Mouse (Mus musculus): ENCODE results near the gene Mfsd12.

The Mfsd12 gene

DNA sequence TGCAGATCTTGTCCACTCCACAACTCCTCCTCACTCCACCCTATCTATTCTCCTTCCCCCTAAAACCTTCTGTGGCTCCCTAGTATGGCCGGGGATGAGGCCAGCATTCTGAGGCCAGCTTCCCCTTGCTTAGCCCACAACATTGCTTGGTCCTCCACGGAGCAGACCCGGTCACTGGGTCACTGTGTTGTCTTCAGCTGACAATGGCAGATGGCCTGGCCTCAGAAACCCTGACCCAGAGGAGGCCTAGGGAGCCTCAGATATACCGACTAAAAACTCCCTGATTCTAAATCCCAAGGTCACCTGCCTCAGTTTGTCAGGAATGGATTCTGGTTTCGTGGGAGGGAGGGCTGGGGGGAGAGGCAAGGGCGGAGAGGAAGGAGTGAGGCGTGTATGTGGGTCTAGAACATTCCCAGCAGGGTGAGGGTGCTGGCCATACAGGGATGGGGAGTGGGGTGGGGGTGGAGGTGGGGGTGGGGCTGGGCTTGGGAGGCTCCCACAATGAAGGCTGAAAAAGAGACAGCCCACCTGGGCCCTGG is 45.0 kb downstream of the Mfsd12 start:
- no peak for DNase-seq (ENCODE audit: low spot score in 2 of 2)

DNA sequence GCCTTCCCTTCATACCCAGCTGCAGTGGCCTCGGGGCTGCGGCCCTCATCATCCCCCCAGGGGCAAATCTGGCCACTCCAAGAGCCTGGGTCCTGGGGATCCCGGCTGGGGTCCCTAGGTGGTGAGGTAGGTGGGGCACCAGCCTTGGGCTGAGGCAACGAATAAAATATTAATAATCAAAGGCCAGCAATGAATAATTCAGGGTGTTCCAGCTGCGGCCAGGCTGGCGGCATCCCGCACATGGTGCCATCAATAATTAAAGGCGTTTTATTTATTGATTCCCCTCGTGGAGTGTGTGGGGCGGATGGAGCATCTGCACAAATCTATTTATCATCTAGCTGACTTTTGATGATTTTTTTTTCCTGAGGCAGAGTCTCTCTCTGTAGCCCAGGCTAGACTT is 46.2 kb downstream of the Mfsd12 start:
- no peak for DNase-seq (ENCODE audit: low spot score in 2 of 2)

DNA sequence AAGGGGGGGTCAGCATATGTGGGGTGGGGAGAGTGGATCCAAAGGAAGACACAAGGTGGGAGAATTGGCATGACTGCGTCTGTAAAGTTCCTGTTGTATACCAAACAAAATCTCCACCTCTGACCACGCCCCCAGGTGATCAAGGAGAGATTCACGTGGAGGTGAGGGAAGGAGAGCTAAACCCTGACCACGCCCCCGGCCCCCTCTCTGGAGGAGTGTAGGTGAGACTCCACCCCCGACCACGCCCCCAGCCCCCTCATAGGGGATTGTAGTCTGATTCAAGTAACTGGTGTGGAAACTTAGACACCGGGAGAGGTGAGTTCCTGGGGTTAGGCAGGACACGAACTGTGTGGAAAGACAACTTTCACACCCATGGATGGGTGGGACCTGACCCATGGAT is 46.8 kb downstream of the Mfsd12 start:
- no peak for DNase-seq (ENCODE audit: low spot score in 2 of 2)

DNA sequence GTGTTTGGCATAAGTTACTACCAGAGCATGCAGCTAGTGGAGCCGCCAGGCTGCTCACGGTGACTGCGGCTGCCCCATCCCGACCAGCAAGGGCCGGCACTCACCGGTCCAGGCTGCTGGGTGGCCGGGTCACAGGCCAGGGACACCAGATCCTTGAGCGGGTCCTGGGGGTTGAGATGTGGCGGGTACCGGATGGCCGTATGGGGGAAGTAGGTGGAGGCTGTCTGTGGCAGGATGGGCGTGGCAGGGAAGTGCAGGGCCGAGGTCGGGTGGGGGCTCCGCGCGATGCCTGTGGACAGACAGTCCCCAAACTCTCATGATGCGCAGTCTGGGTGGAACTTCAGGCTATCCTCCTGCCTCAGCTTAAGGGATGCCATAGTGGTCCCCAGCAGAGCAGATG is 47.4 kb downstream of the Mfsd12 start:
- DNase-seq (ENCODE audit: low spot score in 2 of 2): no peak

DNA sequence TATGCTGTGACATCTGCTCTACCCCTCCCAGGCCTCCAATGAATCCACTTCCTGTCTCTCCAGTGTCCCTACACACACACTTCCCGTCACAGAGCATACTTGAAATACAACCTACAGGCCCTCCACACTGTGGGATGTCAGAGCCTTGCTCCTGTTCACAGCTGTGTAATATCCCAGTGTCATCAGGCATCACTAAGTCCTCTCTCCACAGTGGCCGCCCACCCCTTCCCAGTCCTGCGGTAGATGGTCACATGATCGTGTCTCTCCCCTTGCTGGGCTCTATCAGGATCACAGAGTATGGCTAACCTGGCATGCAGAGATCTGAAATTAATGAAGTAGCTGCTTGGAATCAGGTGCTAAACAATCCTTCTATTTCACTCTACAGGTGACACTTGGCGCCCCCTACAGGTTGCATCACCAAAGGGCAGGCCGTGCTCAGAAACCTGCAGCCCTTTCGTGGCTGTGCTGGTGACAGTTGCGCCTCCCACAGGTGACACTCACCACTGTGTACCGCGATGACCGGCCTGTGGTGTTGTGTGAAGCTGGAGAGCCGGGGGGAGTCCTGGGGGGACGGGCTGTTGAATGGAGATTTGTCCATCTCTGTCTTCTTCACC is 48.4 kb downstream of the Mfsd12 start:
- DNase-seq (ENCODE audit: low spot score in 2 of 2): no peak

DNA sequence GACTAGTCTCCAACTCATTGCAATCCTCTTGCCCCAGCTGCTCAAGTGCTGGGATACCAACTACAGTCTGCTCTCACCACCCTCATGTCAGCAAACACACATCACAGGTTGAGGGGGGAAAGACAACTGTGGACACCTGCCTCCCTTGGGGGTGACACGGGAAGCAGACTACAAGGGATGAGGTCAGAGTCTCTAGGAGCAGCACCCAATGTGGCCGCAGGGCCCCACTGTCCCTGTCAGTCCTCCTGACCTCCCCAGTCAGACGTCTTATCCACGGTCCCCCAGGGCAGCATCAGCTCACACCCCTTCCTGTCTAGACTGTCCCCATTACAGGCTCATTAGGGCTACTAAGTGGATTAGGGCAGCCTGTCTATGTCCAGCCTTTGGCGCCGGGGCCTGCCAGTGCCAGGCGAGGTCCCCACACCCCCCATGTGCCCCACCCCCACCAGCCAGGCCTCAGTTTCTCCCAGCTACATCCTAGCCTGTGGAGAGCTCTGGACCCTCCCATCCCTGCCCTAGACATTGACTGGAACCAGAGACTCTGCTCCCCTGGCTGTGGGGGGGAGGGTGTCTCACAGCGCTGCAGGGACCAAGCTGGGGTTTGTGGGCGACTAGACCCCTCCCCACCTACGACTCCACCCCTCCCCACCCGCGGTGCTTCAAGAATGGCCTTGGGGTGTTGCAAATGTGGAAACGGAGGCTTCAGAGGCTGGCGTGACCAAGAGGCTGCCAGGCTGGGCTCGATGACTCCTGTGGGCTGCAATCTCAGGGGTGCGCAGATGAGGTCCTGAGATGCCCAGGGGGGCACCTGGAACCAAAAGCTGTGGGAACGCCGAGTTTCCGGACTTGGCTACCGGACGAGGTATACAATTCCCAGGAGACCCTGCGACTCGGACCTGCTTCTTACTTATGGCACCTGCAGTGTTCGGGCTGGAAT is 49.5 kb downstream of the Mfsd12 start:
- no peak for DNase-seq (ENCODE audit: low spot score in 2 of 2)

DNA sequence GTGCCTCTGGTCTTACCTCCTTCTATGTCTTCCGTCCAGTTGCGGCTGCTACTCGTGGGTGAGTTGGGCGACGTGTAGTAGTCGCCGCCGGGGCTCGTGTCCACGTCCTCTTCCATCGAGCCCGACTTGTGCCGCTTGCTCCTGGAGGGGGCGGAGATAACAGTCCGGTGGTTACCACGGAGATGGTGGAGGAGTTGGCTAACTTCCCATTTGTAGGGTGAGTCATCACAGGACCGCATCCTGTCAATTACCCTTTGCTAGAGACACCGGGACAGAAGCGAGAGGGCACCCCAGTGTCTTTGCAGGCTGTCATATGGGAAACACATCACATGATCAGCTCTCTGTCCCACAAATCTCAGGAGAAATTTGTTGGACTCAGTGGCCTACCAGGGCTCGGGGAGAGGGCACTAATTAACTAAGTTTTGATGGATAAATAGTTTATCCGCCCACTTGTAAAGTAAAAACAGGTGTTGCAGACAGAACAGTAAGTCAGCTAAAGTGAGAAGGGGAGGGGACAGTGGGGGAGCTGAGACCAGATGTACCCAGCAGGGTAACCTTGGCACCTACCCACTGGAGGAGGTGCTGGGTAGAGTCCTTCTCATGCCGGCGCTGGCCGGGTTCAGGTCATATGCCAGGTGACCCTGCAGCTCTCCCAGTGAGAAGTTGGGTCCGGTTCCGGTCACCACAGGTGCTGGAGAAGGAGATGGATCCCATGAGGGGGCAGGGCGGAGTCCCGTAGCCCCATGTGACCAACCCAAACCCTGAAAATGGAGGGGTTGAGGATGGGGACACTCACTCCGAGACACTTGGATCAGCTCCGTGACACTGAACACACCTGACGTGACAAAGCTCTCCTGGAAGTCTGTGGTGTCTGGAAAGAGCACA is 50.5 kb downstream of the Mfsd12 start:
- peak; percentile 74 to 85 for DNase-seq (ENCODE audit: low spot score in 2 of 2)

DNA sequence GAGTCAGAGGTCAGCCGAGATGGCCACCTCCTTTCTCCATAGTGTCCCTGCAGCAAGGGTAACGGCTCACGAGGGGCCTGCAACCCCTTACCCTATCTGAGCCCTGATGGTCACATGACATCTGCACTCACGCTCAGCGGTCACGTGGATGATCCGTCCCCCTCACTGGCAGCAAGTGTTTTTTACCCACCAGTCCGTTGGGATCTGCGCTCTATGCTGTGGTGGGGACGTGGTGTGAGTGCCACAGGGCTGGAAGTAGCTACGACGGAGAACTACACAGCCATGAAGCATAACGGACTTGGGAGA is 51.1 kb downstream of the Mfsd12 start:
- DNase-seq (ENCODE audit: low spot score in 2 of 2): no peak

DNA sequence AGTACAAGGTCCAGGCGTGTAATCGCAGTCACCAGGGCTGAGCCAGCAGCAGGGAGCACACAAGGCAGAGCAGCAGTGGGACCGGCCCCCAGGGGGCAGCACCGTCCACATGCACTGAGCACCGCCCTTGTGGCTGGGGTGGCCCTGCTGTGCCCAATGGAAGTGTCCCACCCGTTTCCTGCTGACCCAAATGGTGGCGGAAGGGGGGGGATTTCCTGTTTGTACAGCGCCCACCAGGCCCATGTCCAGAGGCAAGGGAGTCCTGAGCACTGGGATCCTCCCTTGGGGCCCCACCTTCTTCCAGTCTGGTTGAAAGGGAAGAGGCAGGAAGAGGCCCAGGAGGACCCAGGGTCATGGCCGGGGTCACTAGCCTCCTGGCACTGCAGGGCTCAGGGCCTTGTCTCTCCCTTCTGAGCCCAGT is 51.6 kb downstream of the Mfsd12 start:
- peak in 1 of 2 experiments; percentile 81 for DNase-seq (ENCODE audit: low spot score in 2 of 2)

DNA sequence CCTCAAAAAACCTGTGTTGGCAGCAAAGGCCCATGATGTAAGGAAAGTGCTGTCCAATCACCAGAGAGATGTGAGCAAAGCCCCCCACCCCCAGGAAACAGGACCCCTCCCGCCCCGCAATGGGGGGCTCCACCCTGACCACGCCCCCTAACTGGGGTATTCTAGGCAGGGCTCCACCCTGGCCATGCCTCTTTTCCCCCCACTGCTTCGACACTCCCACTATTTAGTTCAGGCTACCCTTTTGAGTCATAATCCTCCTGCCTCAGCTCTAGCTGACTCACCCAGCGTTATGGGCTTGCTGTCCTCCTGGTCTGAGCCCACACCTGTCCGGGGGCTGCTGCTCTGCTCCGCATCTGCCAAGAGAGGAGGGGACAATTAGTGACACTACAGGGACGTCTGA is 52.0 kb downstream of the Mfsd12 start:
- DNase-seq (ENCODE audit: low spot score in 2 of 2): no peak

DNA sequence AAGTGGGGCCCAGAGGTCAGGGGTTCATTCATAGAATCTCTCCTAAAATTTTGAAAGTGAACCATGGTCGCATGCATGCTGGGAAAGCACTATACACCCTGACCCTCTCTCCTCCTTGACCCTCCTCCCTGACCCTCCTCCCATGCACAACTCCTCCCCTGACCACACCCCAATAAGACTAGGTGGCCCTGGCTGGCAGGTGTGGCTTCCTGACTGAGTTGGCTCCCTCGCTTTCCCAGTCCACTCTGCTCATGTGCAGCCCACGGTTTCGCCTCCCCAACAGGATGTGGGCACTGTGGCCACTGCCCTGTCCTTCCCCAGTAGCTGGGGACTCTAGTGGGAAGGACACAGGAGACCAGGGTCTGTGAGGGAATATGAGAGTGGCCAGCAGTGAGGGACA is 53.1 kb downstream of the Mfsd12 start:
- DNase-seq (ENCODE audit: low spot score in 2 of 2): no peak

DNA sequence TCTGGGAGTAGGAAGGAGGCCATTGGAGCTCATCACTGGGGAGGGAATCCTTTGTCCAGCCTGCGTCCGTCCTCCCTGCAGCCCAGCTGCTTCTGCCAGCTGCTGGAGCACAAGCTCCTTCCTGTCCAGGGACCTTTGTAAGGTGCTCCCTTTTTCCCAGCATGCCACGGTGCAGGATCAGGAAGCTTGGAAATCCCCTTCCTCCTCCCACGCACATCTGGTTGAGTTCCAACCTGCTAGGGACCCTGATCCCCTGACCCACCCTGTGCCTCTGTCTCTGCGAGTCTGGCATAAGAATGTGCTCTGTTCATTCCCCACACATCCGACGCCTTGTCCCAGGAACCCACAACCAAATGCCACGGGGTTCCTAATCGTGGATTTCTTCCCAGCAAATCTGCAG is 53.7 kb downstream of the Mfsd12 start:
- DNase-seq (ENCODE audit: low spot score in 2 of 2): no peak

DNA sequence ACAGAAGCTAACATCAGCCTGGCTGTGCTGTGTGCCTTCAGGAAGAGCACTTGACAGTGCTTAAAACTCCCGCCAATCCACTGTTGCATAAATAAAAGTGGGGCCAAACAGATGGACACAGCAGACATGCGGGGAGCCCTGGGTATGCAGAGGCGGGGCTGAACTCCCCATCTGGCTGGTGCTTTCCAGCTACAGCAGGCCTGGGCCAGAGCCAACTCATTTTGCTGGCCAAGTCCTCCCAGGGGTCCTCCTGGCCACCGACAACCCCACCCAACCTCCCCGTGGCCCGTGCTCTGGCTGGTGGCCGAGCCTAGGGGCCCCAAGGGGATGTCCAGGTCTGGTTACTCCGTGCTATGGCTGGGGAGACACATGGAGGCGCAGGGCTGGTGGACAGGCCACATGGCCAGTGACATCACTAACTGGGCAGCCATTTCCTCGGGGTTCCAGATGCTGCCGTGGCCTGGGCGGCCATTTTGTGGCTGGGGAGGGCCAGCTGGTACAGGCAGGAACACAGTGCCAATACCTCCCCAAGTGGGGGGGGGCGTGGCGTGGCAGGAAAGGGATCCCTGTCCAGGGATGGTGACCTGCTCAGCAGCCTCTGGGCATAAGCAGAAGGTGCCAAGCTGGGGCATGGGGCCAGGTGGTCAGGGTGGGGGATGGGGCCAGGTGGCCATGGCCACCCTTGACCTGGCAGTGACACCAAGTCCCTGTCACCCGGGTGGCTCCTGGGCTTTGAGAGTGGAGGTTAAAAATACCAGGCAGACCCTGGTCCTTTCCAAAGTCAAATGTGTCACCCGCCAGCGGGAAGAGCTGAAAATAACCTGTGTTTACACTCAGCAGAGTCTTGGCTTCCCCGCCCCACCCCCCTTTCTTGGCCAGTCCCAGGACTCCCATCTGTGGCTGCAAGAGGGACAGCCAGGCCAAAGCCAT is 54.4 kb downstream of the Mfsd12 start:
- DNase-seq (ENCODE audit: low spot score in 2 of 2): peak; percentile 77 to 81

DNA sequence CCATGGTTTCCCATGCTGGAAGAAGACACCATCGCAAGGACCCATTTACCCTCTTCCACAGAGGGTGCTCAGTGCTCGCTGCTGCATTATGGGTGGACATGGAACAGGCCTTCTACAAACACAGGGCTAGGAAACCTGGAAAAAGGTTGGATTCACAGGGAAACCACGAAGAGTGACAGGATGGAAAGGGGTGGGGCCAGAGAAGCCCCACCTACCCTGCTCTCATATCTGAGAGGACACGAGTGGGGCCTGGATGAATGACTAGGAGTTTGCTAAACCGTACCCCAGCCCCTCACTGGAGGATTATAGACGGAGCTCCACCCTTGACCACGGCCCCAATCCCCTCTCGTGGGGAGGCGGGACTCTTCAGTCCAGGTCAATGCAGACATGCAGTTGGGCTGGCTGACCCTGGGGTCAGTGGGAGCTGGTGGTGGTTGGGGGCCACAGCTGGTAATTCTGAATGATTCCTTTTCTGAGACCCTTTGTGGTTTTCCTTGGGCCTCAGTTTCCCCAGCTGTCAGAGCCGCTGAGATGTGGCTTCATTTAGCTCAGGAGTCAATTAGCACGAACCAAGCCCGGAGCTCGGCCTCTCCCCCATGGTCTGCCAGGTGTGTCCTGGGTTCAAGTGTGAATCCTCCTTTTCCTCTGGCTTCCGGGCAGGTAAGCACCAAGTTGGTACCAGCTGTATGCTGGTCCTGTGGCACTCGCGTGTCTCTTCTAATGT is 55.5 kb downstream of the Mfsd12 start:
- DNase-seq (ENCODE audit: low spot score in 2 of 2): no peak

DNA sequence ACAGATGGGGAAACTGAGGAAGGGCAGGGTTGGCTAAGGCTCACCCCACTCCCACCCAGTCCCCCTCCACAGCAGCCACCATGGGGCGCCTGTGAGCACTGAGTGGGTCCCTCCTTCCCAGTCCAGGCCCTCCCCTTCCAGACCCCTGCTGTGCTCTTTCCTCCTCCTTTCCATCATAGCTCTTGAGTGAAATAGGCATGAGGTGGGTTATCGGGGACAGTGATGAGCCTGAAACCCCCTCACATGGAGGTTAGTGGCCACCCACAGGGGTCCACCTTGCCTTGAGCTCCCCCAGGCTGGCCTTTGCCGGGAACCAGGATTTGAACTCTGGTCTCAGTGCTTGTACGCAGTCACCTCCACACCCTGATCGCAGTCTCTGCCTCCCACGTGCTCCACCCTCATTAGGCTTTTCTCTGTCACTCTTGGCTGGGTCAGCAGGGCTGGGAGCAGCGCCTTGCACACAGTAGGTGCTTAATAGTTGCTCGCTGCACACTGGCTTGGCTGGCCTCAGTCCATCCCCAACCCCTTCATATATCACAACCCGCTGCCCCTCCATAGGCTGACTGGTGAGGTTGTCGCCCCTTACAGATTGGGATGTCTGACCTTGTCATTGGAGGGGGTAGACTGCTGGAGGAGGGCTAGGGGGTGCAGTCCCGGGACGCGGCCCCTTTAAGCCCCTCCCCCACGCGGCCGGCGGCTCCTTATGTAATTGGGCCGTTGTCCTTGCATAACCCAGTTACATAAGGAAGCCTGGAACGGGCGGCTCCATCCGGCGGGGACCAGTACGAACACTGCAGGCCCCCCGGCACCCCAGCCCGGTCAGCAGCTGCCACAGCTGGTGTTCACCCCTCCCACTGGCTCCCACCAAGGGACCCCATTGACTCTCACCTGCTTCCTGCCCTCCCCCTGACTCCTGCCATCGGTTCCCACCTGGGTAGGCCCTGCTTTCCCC is 56.3 kb downstream of the Mfsd12 start:
- peak; percentile 86 to 88 for DNase-seq (ENCODE audit: low spot score in 2 of 2)

DNA sequence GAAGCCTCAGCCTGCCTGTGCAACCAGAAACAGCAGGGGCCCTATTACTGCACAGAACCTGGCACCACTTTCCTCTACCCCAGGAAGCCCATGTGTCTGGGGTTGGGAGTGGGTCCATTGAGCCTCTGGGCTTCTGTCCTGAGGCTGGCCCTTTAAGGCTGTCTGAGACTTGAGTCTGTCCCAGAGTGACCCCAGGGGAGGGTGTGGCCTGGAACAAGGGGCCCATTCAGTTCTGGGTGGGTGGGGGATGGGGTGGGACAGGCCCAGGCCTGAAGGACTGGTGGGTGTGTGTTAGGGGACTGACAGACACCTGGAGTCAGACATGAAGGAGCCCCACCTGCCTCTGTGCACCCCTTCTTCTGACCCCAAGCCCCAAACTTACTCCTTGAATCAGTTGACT is 57.4 kb downstream of the Mfsd12 start:
- DNase-seq (ENCODE audit: low spot score in 2 of 2): peak in 1 of 2 experiments; percentile 71

DNA sequence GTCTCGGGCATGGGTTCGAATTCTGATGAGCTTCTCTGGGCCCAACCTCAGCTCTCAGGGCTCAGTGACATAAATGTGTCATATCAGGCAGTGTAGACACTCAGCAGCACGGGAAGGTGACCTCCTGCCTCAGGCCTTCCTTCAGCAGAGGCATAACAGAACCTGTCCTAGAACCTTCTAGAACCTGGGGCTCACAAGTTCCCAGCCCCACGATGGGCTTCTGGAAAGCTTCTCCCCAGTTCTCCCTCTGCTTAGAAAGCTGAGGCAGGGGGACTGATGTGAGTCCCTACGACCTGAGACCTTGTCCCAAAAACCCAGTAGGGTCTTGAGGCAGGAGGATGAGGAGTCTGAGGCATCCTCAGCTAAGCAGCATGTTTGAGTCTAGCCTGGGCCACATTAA is 57.9 kb downstream of the Mfsd12 start:
- DNase-seq (ENCODE audit: low spot score in 2 of 2): no peak

All from right cerebral cortex, postnatal 10 days (tissue).